Mouse (Mus musculus) heart, embryonic 16.5 days (tissue): ENCODE measurements around the gene Bin2. TPM values are rescaled to one million over a fixed set of nuclear protein-coding genes. Genes with fewer than 3 reads are reported as not detected.

Experiments used
- ATAC-seq: fragments of 200-750 bp; cut with Nextera tagmentation; replicated peaks from 2 replicates; pipeline ENCODE4 v1.8.0; 2017; ENCODE audit warnings: moderate number of reproducible peaks; ENCODE audit not compliant: insufficient read depth, low FRiP score; ENCODE audit errors: extremely low read depth
- H3K27ac ChIP-seq: fragments of 300-500 bp; sonication (generic); 2 replicates; pipeline ENCODE4 v1.5.1; 2014; ENCODE audit warnings: mild to moderate bottlenecking, low read length, control low read depth, moderate library complexity
- H3K27me3 ChIP-seq: fragments of 300-500 bp; sonication (generic); 2 replicates; pipeline ENCODE4 v1.6.1; 2014; ENCODE audit warnings: low read length, mixed read lengths; ENCODE audit not compliant: control insufficient read depth, insufficient read depth
- H3K36me3 ChIP-seq: fragments of 300-500 bp; sonication (generic); 2 replicates; pipeline ENCODE4 v1.6.1; 2014; ENCODE audit not compliant: control insufficient read depth, insufficient read depth
- H3K4me1 ChIP-seq: fragments of 300-500 bp; sonication (generic); 2 replicates; pipeline ENCODE4 v1.6.1; 2014; ENCODE audit warnings: low read length, mixed read lengths; ENCODE audit not compliant: control insufficient read depth, insufficient read depth
- H3K4me2 ChIP-seq: fragments of 300-500 bp; sonication (generic); 2 replicates; pipeline ENCODE4 v1.6.1; 2014; ENCODE audit warnings: low read depth, mild to moderate bottlenecking, control low read depth, low read length
- H3K4me3 ChIP-seq: fragments of 300-500 bp; sonication (generic); 2 replicates; pipeline ENCODE4 v1.5.1; 2014; ENCODE audit warnings: mild to moderate bottlenecking, control low read depth, low read length
- H3K9ac ChIP-seq: fragments of 300-500 bp; sonication (generic); 2 replicates; pipeline ENCODE4 v1.6.1; 2014; ENCODE audit warnings: low read length, control low read depth
- H3K9me3 ChIP-seq: fragments of 300-500 bp; sonication (generic); replicated peaks from 2 replicates; pipeline ENCODE4 v1.6.1; 2016; ENCODE audit warnings: low read length; ENCODE audit not compliant: control insufficient read depth
- WGBS: fragments of 180-500 bp; shearing (Covaris S2); extraction: QIAGEN DNeasy Blood & Tissue Kit; methylation state at CpG from one replicate; pipeline ENCODE4 v1.1.7; 2014; 5-methylcytosine and 5-hydroxymethylcytosine counted together
- microRNA-seq: library from miRNA; unstranded; fragments of <30 nt; microRNA quantifications from one replicate; pipeline ENCODE4, GENCODE M21; 2017
- polyA plus RNA-seq: library from polyadenylated mRNA; unstranded; fragments of >200 nt; fragmentation: Nextera tagmentation; extraction: Ambion mirVana; gene quantifications from 2 replicates; pipeline ENCODE4 v1.2.1, GENCODE M21; 2015

The Bin2 gene
- polyA plus RNA-seq, 1 experiment from 2014 or later = 13.3 TPM

DNA sequence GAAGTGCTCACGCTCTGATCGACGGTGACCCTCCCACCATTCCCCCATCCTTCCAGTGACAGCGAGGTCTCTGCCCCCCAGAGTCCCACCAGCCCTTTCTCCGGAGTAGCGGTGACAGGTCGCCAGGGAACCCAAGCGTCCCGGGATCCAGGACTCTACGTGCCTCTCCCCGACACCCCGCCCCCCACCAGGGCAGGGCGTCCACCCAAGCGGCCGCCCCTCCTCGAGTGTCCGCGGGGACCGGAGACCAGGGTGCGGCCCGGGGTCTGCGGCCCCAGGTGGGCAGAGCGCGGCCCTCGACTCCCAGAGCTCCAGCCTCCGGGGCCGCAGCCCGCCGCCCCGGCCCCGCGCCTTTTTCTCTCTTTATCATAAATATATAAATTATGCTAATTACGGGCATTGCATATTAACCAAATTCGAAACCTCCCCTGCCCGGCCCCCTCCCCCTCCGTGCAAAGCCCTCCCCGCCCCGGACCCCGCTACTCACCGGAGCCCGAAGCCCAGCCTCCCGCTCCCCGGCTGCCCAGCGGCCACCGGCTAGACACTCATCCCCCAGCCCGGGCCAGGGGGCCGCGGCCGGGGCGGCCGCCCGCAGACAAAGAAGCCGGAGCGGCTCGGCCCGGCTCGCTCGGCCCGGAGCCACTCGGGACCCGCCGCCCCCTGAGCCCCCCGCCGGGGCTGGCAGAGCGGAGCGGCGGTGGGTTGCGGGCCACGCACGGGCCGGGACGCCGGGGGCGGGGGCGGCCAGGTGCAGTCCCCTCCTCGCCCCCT lies 69.9 kb downstream of the Bin2 start, which contains the start of gene Pou6f1:
TSS of gene Pou6f1 (minus strand) at position 709 of the 771 bp plus-strand sequence.
- Histone ChIP-seq H3K27ac (peak within 1 kb of the TSS; percentile 79), H3K9me3 (no peaks in the 10 kb centered on the region), H3K9ac (peak within 1 kb of the TSS; percentile 91), H3K27me3 (peaks cover 8% of the 10 kb centered on the region; the same call in 1 of the 2 replicates), H3K4me3 (peak within 1 kb of the TSS; percentile 82), H3K4me1 (peaks cover 11% of the 10 kb centered on the region), H3K4me2 (peak within 1 kb of the TSS; percentile 99), H3K36me3 (no peaks in the 10 kb centered on the region)
- peak; percentile 79 for ATAC-seq
- 1% methylated on average over 71 of the region's 76 CpGs for WGBS

DNA sequence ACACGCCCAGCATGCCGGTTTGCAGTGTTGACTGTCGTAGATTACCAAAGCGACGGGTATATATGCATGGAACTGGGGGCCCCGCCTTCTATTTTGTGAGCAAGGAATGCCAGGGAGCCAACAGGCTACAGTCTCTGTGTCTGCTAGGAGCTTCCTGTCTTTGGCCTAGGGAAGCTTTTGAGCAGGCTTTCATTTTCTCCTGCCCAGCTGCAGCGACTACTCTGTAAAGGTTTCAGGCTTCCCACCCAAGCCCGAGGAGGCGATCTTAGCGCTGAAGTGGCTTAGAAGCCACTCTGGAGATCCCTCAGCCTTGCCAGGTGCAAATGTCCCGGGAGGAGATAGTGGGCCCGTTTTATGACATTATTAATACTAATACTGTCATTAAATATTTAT lies 70.5 kb downstream of the Bin2 start:
- Histone ChIP-seq H3K4me1 (peaks cover 10% of the 10 kb centered on the region), H3K36me3 (no peaks in the 10 kb centered on the region), H3K9me3 (no peaks in the 10 kb centered on the region), H3K4me2 (peak overlapping the region; percentile 99), H3K9ac (peak overlapping the region; percentile 91), H3K4me3 (peak overlapping the region; percentile 82), H3K27ac (peak overlapping the region; percentile 79), H3K27me3 (peaks cover 8% of the 10 kb centered on the region; the same call in 1 of the 2 replicates)
- ATAC-seq = peak; percentile 19; the same call in 1 of the 2 replicates
- under 1% methylated on average over 12 of the region's 12 CpGs for WGBS

DNA sequence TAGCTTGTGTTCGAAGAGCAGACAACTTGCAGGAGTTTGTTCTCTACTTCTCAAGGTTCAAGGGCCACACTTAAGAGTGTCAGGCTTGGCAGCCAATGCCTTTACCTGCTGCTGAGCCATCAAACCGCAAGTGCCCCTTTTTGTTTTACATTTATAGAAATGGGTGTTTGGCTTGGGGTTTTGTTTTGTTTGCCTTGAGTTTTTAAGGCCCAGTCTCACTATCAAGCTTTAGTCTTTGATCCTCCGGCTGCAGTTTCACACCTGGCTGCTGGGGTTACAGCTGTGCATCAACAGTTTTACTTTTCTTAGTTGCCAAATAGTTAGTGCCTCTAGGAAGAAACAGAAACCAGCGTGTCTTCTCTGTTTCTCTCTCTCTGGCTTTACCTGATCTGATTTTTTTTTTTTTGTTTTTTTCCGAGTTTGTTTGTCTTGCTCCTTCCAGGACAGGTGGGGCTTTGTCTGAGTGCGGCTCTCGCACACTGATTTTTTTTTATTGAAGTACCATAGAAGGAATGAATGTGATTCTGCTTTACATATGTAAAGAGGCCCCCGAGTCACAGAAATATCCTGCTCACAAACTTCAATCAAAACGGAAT lies 71.0 kb downstream of the Bin2 start:
- peak overlapping the region; percentile 79 for H3K27ac ChIP-seq
- no peaks in the 10 kb centered on the region for H3K36me3 ChIP-seq
- ATAC-seq = no peak
- no peaks in the 10 kb centered on the region for H3K9me3 ChIP-seq
- H3K4me3 ChIP-seq = peak overlapping the region; percentile 82
- H3K9ac ChIP-seq = peak overlapping the region; percentile 91
- peak overlapping the region; percentile 99 for H3K4me2 ChIP-seq
- 22% methylated on average over 9 of the region's 9 CpGs for WGBS
- H3K4me1 ChIP-seq = peaks cover 10% of the 10 kb centered on the region
- peaks cover 8% of the 10 kb centered on the region; the same call in 1 of the 2 replicates for H3K27me3 ChIP-seq

DNA sequence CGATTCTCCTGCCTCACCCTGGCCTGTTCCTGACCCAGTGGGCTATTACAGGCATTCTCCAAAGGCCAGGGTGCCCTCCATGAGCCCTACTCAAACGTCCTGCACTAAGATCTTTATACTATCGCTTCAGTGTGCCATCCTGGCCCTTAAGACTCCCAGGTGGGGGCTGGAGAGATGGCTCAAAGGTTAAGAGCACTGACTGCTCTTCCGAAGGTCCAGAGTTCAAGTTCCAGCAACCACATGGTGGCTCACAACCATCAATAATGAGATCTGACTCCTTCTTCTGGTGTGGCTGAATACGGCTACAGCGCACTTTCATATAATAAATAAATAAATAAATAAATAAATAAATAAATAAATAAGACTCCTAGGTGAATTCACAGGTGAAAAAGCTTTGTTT lies 76.5 kb downstream of the Bin2 start:
- Histone ChIP-seq H3K4me1 (no peaks in the 10 kb centered on the region), H3K4me2 (no peak overlapping the region), H3K4me3 (no peak overlapping the region), H3K9ac (no peak overlapping the region), H3K36me3 (no peaks in the 10 kb centered on the region), H3K27ac (no peak overlapping the region), H3K9me3 (no peaks in the 10 kb centered on the region), H3K27me3 (no peaks in the 10 kb centered on the region)
- 89% methylated on average over 6 of the region's 6 CpGs for WGBS
- no peak for ATAC-seq

Small RNA genes within 50 kb of the gene (microRNA-seq; reads per million reads assigned to microRNA genes)
- not detected for gene Mir6961

Other genes starting within 250 kb of the Bin2 start
- not detected in 2 replicates for gene Gm5475, start 247.4 kb downstream of the Bin2 start, polyA plus RNA-seq
- gene Slc11a2, start 244.5 kb downstream of the Bin2 start, polyA plus RNA-seq = 15.3 and 18.6 TPM in 2 replicates
- 15.3 and 15.5 TPM in 2 replicates for gene Letmd1, start 200.5 kb downstream of the Bin2 start, polyA plus RNA-seq
- gene Csrnp2, start 174.1 kb downstream of the Bin2 start, polyA plus RNA-seq = 7.2 and 8.3 TPM in 2 replicates
- 16.0 and 19.2 TPM in 2 replicates for gene Tfcp2, start 117.5 kb downstream of the Bin2 start, polyA plus RNA-seq
- 3.3 and 5.6 TPM in 2 replicates for gene Pou6f1, start 69.6 kb downstream of the Bin2 start, polyA plus RNA-seq
- gene Dazap2, start 54.2 kb downstream of the Bin2 start, polyA plus RNA-seq = 223 and 247 TPM in 2 replicates
- gene Smagp, start 32.6 kb downstream of the Bin2 start, polyA plus RNA-seq = 16.9 and 17.2 TPM in 2 replicates
- 3.3 and 3.5 TPM in 2 replicates for gene Cela1, start 18.4 kb upstream of the Bin2 start, polyA plus RNA-seq
- gene Galnt6, start 59.8 kb upstream of the Bin2 start, polyA plus RNA-seq = 1.0 and 2.4 TPM in 2 replicates
- gene Slc4a8, start 92.2 kb upstream of the Bin2 start, polyA plus RNA-seq = 1.3 and 1.4 TPM in 2 replicates
- 0.71 and 1.5 TPM in 2 replicates for gene Scn8a, start 200.3 kb upstream of the Bin2 start, polyA plus RNA-seq